Mouse (Mus musculus) naive thymus-derived CD4-positive, alpha-beta T cell, adult 5 months (primary cell): ENCODE results near the gene Lrrc71. TPM values are rescaled to one million over a fixed set of nuclear protein-coding genes. Genes with fewer than 3 reads are reported as not detected.

Experiments
- polyA plus RNA-seq: library from polyadenylated mRNA; unstranded; fragments of 100-300 nt; shearing (Covaris generic); gene quantifications from one replicate; pipeline ENCODE4 v1.2.1, GENCODE M21; 2017

Gene Lrrc71
- polyA plus RNA-seq: 0.29 TPM

GRCm38 (mm10) chr3:87748431-87748830 is at the start of gene Lrrc71:
Gene Lrrc71 (minus strand): TSS chr3:87748625.

DNA sequence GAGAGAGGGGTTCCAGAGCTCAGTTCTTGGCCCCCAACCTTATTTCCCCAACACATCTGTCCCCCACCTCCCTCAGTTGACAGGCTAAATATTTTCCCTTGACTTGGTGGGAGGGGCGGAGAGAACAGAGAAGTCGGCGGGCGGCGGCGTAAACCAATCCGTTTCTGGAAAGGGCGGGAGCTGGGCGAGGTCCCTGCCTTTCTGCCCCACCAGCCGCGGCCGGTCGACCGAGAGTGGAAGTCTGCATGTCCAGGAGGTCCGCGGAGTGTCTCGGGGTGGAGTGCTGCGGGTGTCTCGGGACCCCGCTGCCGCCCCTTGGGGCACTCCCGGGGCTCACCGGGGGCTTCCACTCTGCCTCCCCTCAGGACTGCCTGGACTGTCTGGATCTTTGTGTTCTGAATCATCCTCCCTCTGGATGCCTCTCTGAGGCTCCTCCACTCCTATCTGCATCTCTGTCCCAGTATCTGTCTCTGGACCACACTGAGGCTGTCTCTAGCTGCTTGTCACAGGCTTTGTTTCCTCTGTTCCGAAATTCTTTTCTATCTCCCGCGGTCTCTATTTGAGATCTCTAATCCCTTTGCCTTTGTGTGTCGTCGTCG is 48.4 kb upstream of the Lrrc71 start, which contains the start of gene Insrr:
Insrr (plus strand) TSS at position 216 of the 599 bp plus-strand sequence.

GRCm38 (mm10) chr3:87794922-87795325 is 46.5 kb upstream of the Lrrc71 start, which contains the start of gene Ntrk1:
Gene Ntrk1 (minus strand): TSS chr3:87795162.

Other genes starting within 250 kb of the Lrrc71 start
- gene Etv3, start 223.2 kb downstream of the Lrrc71 start, polyA plus RNA-seq: 93.5 TPM
- 27.1 TPM for gene Arhgef11, start 131.1 kb downstream of the Lrrc71 start, polyA plus RNA-seq
- not detected for gene Ntrk1, start 46.5 kb upstream of the Lrrc71 start, polyA plus RNA-seq
- not detected for gene Insrr, start 48.3 kb upstream of the Lrrc71 start, polyA plus RNA-seq
- 20.4 TPM for gene Pear1, start 75.7 kb upstream of the Lrrc71 start, polyA plus RNA-seq
- gene Sh2d2a, start 98.1 kb upstream of the Lrrc71 start, polyA plus RNA-seq: 585 TPM
- gene Prcc, start 137.0 kb upstream of the Lrrc71 start, polyA plus RNA-seq: 19.8 TPM
- gene Hdgf, start 157.7 kb upstream of the Lrrc71 start, polyA plus RNA-seq: 154 TPM
- 125 TPM for gene Mrpl24, start 170.9 kb upstream of the Lrrc71 start, polyA plus RNA-seq
- 39.1 TPM for gene Isg20l2, start 181.7 kb upstream of the Lrrc71 start, polyA plus RNA-seq
- gene Rrnad1, start 182.1 kb upstream of the Lrrc71 start, polyA plus RNA-seq: 20.3 TPM
- gene Crabp2, start 200.0 kb upstream of the Lrrc71 start, polyA plus RNA-seq: not detected
- 0.10 TPM for gene Nes, start 222.5 kb upstream of the Lrrc71 start, polyA plus RNA-seq